Mouse (Mus musculus): ENCODE measurements around the gene Sstr4.

The Sstr4 gene

DNA sequence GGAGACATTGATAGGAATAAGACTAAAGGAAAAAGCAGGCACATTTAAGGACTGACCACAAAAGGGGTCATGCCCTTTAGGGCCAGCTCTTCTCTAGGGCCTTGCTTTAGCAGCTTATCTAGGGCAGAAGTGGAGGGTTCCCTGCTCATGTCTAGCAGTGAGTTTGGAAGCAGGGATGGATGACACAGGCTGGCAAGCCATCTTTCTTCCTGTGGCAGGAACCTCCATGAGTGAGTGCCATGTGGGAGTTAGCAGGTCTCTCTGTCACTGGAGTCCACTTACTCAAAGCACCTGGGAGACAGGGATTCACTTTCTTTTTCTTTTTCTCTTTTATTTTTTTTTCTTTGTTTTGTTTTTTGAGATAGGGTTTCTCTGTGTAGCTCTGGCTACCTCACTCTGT, 1.3 kb upstream of the Sstr4 start:
- DNase-seq (ENCODE audit: low spot score in 2 of 2) = no peak

GRCm38 (mm10) chr2:148396209-148396608, 1.1 kb downstream of the Sstr4 start:
- DNase-seq (ENCODE audit: low spot score in 2 of 2) = no peak

DNA sequence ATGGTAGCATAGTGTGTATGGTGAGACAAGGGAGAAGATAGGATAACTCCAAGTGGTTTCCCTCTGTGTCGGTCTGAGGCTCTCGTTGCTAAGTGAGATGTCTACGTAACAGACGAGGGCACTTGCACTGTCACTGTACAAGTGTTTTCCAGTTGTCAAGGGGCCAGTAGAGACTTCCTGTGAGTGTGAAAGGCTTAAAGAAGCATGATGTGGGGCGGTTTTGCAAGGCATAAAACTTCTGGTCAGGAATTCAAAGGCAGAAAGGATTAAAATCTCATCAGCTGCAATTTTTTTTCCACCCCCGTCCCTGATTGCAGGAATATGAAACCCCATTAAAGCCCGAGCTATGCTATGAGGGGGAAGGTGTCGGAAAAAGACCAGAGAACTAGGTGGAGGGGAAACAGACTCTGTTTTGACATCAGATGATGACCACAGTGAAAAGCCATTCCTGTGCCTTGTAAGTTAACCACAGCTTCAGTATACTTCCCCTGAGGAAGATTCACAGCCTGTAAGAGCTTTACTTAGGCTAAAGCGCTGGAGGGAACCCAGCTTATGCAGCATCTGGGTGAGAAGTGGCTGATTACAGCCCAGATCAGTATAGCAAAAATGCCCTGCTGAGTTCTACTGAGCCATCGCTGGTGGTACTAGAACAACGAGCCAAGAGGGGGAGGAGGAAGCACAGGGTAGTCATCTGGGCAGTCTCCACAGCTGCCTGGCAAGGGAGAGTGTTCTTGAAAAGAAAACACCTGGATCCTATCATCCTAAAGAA, 2.1 kb downstream of the Sstr4 start:
- DNase-seq (ENCODE audit: low spot score in 2 of 2) = no peak

GRCm38 (mm10) chr2:148397784-148398100, 2.6 kb downstream of the Sstr4 start:
- DNase-seq (ENCODE audit: low spot score in 2 of 2) = no peak

DNA sequence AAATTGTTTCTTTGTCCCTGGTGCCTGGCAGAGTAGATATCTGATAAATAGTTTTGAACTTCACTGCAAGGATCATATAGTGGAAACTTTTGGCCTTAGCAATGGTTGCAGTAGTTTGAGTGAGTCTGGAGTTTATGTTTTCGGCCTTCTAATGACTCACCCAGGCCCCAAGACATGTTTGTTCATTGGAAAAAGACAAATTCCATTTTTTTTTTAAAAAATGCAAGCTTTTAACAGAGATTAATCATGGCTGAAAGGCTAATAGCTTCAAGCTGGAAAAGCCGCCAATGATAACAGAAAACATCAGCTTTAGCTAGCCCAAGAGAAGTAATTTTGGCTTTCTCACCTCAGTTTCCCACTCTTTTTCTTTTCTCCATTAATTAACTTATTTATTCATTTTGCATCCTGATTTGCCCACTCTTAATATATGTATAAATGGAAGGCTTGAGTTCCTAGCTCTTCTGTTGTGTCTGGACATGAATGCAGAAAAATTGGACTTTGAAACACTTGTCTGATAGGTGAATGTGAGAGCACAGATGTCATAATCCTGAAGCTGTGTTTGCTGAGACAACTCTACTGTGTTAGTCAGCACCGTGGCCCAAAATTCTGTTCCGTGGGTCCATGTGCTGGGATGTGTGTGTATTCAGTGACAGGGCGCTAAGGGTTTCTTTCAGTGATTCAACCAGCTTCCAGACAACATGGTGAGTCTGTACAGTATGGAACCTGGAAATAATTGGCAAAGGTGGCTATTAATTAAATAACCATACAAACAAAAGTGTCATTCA, 3.9 kb downstream of the Sstr4 start:
- no peak for DNase-seq (ENCODE audit: low spot score in 2 of 2)

DNA sequence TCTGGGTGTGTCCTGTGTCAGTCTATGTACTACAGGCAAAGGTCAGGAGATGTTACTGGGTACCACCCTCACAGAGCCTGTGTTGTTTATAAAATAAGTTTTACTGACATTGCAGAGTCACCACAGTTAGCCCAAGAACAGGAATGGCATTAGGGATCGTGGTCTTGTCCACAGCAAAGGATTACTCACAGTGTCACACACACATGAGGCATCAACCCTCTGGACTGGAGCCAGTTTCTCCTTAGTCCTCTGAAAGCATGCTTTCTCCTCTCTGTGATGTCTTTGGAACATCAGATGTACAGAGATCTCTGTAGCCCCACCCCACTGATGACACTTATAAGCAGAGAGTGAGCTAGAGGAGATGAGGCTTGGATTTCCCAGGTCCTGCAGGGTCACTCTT, 7.1 kb downstream of the Sstr4 start:
- no peak for DNase-seq (ENCODE audit: low spot score in 2 of 2)

- DNase-seq (ENCODE audit: low spot score in 2 of 2) = no peak
These were observed 9.8 kb downstream of the Sstr4 start for GRCm38 (mm10) chr2:148404906-148405305.

GRCm38 (mm10) chr2:148406160-148406970, 11.2 kb downstream of the Sstr4 start:
- peak in 1 of 2 experiments; percentile 41 for DNase-seq (ENCODE audit: low spot score in 2 of 2)

DNA sequence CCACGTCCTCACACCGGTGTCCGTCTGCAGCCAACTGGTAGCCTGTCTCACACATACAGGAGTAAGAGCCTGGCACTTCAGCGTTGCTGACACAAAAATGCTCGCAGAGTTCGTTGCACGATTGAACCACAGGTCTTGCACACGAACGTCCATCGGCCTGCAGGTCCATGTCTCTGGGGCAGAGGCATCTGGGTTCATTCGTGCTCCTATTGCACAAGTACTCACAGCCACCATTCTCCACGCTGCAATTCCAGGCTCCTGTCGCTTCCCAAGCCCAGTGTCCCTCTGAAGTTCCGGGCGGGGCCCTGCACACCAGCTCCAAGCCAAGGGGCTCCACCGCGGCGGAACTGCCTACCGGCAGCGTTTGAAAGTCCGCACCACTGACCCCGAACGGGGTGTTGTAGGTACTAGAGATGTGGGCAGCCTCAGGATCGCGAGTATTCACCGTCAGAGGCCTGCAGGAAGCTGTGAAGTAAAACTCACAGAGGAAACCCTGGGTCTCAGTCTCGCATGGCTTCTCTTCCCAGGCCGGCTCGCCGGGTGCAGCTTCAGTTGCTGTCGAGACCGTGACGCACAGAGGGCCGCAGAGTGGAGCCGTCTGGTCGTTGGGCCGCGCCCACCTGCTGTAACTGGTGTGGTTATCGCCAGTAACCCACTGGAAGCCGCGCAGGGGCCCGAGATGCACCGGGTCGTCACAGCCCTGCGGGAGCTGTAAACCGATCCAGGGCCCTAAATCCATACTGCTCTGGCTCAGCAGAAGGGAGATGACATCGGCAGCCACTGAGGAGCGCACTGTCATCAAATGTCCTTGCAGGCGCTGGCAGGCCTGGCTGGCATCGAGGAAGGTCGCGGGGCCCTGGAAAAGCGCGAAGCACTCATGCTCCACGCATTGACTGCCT, 12.1 kb downstream of the Sstr4 start:
- DNase-seq (ENCODE audit: low spot score in 2 of 2) = no peak

DNA sequence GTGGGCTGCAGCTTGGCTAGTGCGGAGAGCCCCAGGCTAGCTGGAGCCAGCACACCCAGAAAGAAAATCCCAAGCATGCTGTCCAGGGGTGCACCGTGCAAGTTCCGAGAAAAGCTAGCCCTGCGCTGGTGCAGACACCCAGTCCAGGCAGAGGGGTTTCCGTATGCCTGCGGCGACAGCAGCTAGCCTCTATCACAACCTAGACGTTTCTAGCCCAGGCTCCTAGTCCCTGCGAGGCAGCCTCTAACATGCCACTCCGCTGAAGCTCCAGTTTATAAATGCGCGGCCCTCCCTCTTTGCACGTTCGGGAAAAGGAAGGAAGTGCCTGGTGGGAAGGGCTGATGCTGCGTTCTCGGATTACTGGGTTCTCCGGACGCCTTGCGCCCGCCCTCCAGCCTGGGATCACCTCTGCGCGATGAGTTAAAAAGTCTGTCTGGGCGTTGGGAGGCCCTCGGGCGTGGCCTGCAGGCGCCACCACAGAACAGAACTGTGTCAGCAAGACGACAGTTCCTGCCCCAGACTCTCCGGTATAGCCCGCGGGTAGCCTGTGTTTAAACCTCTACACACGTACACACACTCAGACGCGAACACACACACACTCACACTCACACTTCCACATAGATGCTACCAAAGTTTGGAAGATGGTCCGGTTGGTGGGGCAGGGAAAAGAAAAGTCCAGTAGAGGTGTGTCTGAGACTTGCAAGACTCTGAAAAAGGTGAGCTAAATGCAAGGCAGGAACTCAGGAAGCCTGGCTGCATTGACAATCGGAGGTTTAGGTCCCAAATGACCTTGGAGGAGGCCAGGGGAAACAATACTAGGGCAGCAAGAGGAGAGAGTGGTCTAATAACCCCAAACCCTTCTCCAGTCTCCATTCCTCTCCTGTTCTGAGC, 13.0 kb downstream of the Sstr4 start, which contains the start of gene Thbd:
Thbd (minus strand) TSS at position 319 of the 891 bp plus-strand sequence.
- no peak for DNase-seq (ENCODE audit: low spot score in 2 of 2)

- no peak for DNase-seq (ENCODE audit: low spot score in 2 of 2)
These were observed 13.6 kb downstream of the Sstr4 start for GRCm38 (mm10) chr2:148408761-148409120.

GRCm38 (mm10) chr2:148409141-148409540, 14.0 kb downstream of the Sstr4 start:
- DNase-seq (ENCODE audit: low spot score in 2 of 2) = peak; percentile 73 to 74

- no peak for DNase-seq (ENCODE audit: low spot score in 2 of 2)
These were observed 14.7 kb downstream of the Sstr4 start for GRCm38 (mm10) chr2:148409821-148410220.

- DNase-seq (ENCODE audit: low spot score in 2 of 2) = no peak
These were observed 24.0 kb downstream of the Sstr4 start for GRCm38 (mm10) chr2:148419151-148419550.

- DNase-seq (ENCODE audit: low spot score in 2 of 2) = no peak
These were observed 24.6 kb downstream of the Sstr4 start for GRCm38 (mm10) chr2:148419776-148420175.

DNA sequence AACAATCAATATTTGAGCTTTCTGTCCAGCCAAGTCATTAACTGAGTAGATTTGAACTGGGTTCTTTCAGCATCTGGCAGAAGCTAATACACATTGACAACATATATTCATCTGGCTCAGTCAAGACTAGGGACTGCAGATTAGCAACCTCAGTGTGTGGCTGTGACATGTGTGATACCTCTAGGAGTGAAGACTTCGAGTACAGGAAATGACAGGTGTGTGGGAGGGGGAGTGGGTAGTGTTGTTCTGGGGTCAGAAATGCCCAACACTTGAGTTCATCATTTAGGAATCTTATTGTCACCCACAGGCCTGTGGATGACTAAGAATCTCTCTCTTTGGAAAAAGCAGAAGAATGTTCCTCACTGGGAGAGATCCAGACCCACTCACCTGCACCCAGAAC, 26.0 kb downstream of the Sstr4 start:
- DNase-seq (ENCODE audit: low spot score in 2 of 2) = no peak

DNA sequence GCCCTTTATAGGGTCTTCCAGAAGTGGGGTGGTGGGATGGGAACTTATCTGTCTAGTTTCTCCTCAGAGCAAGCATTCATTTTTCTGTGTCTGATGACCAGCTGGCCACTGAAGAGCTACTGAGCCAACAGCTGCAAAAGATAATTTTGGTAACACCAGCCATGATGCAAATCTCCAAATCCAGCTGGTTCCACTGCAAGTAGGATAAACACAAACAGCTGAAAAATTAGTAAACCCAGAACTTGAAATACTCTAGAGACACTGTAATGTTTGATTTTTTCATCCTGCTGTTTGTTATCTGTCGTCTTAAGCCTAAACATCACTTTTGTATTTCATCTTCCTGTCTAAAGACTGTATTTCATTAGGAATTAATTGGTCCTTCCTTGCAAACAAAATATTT, 26.6 kb downstream of the Sstr4 start:
- no peak for DNase-seq (ENCODE audit: low spot score in 2 of 2)

DNA sequence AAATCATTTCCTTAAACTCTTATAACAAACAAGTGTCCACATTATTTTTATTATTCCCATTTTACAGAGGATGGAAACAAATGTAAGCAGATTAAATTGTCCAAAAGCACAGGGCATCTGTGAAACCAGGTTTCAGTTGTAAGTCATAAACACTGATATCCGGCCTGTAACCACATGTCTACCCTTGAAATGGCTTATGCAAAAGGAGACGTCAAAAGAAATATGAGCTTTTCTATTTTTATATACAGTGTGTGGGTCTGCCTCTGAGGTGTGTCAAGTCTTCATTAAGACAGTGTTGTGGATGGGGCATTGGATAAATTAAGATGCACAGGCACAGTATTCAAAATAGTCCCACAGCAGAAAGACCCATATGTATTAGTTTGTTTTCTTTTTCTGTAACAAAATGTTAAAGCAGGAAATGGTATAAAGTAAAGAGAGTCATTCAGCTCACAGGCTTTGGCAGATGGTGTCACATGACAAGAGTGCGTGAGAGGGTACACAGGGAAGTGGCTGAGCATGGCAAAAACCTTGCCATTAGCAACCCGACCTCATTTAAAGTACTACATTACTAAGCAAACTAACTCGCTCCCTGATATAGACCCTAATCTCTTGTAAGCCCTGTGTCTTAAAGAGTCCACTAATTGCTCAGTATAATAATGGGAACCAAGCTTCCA, 30.7 kb downstream of the Sstr4 start:
- no peak for DNase-seq (ENCODE audit: low spot score in 2 of 2)

DNA sequence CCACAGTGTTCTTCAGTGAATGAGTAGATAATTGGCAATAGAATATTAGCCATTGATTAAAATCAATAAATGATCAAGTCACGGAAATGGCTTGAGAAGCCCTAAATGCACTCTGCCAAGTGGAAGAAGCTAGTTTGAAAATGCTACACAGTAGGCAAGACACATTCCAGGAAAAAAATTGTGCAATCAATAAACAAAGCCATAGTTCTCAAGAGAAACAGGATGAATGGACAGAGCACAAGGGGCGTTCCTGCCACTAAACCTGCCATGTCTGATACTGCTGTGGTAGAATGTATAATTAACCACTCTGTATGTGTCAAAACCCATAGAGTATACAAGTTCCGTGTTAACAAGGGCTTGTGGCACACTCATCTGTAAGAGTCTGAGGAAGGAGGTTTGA, 32.4 kb downstream of the Sstr4 start:
- no peak for DNase-seq (ENCODE audit: low spot score in 2 of 2)

DNA sequence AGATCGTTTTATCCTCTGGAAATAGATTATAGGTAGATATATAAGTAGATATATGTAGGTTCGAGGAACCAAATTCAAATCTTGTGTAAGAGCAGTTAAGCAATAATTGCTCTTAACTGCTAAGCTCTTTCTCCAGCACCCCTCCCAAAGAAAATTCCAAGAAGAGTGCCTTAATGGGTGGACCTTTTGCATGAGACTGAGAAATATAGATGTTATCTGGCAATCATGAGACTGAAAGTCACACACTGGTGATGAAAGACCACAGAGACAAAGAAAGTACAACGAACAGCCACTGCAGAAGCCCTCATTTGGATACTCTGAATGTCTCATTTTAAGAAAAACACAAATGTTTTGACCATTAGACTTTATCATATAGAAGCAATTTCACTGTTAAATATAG, 33.4 kb downstream of the Sstr4 start:
- DNase-seq (ENCODE audit: low spot score in 2 of 2) = no peak
